Mouse (Mus musculus) limb, embryonic 14.5 days (tissue): ENCODE results near the gene Fbxo9. TPM values are rescaled to one million over a fixed set of nuclear protein-coding genes. Genes with fewer than 3 reads are reported as not detected.
A peak's percentile ranks its signal among the peaks of the same experiment; 100 is the strongest.

Source experiments
- ATAC-seq: fragments of 200-750 bp; cut with Nextera tagmentation; 2 replicates; pipeline ENCODE4 v1.8.0; 2017; ENCODE audit warnings: low read depth, moderate number of reproducible peaks, moderate TSS enrichment; ENCODE audit not compliant: low FRiP score
- DNase-seq: peaks from one replicate; pipeline ENCODE4 v3.0.0-alpha.2; 2015; ENCODE audit warnings: low spot score
- H3K27ac ChIP-seq: fragments of 300-500 bp; sonication (generic); replicated peaks from 2 replicates; pipeline ENCODE4 v1.5.1; 2014; ENCODE audit warnings: low read depth, mild to moderate bottlenecking, low read length, moderate library complexity, mixed read lengths
- H3K27me3 ChIP-seq: fragments of 300-500 bp; sonication (generic); 2 replicates; pipeline ENCODE4 v1.6.1; 2014; ENCODE audit warnings: low read length, mixed read lengths; ENCODE audit not compliant: control insufficient read depth, insufficient read depth
- H3K36me3 ChIP-seq: fragments of 300-500 bp; sonication (generic); 2 replicates; pipeline ENCODE4 v1.6.1; 2014; ENCODE audit warnings: mild to moderate bottlenecking, low read length, moderate library complexity, mixed read lengths; ENCODE audit not compliant: control insufficient read depth, insufficient read depth
- H3K4me1 ChIP-seq: fragments of 300-500 bp; sonication (generic); 2 replicates; pipeline ENCODE4 v1.6.1; 2014; ENCODE audit warnings: antibody characterized with exemption, low read length, mixed read lengths; ENCODE audit not compliant: control insufficient read depth, insufficient read depth
- H3K4me2 ChIP-seq: fragments of 300-500 bp; sonication (generic); replicated peaks from 2 replicates; pipeline ENCODE4 v1.6.1; 2014; ENCODE audit warnings: low read depth, mild to moderate bottlenecking, low read length, moderate library complexity; ENCODE audit not compliant: severe bottlenecking
- H3K4me3 ChIP-seq: fragments of 300-500 bp; sonication (generic); replicated peaks from 2 replicates; pipeline ENCODE4 v1.5.1; 2014; ENCODE audit warnings: low read length
- H3K9ac ChIP-seq: fragments of 300-500 bp; sonication (generic); 2 replicates; pipeline ENCODE4 v1.6.1; 2014; ENCODE audit warnings: mild to moderate bottlenecking, low read depth, low read length, moderate library complexity; ENCODE audit not compliant: severe bottlenecking
- H3K9me3 ChIP-seq: fragments of 300-500 bp; sonication (generic); 2 replicates; pipeline ENCODE4 v1.6.1; 2016; ENCODE audit warnings: low read length; ENCODE audit not compliant: control insufficient read depth
- POLR2A ChIP-seq: fragments of 200-500 bp; IDR thresholded peaks from 2 replicates; pipeline ENCODE4 v1.8.0; 2012; ENCODE audit warnings: inconsistent platforms, mild to moderate bottlenecking, moderate library complexity, borderline replicate concordance; ENCODE audit not compliant: insufficient read depth, insufficient read length; ENCODE audit errors: extremely low read depth
- WGBS: fragments of 180-500 bp; shearing (Covaris S2); extraction: QIAGEN DNeasy Blood & Tissue Kit; methylation state at CpG from one replicate; pipeline ENCODE4 v1.1.7; 2014; 5-methylcytosine and 5-hydroxymethylcytosine counted together
- polyA plus RNA-seq, 2 experiments: library from polyadenylated mRNA; depleted of rRNA in 1 of 2; stranded (reverse) in 1 of 2; unstranded in 1 of 2; fragments of >200 nt; fragmentation: Nextera tagmentation in 1 of 2; extraction: Ambion mirVana in 1 of 2; gene quantifications; 2 replicates each; pipeline versions ENCODE4 v1.2.1 to v1.2.3; 2012 to 2014

The Fbxo9 gene
- polyA plus RNA-seq, 2 experiments: 43.6 to 61.4 TPM

GRCm38 (mm10) chr9:78107912-78108795 is 711 bp downstream of the Fbxo9 start:
- peak; percentile 81 for ATAC-seq
- Histone ChIP-seq H3K4me3 (peak overlapping the region; percentile 91), H3K27ac (peak overlapping the region; percentile 92), H3K4me2 (peak overlapping the region; percentile 79), H3K9me3 (no peaks in the 10 kb centered on the region), H3K27me3 (no peaks in the 10 kb centered on the region), H3K4me1 (peaks cover 21% of the 10 kb centered on the region), H3K9ac (peak overlapping the region; percentile 92), H3K36me3 (peaks cover 12% of the 10 kb centered on the region)
- TF ChIP-seq POLR2A: peak; percentile 84; the same call in 1 of the 2 replicates
- DNase-seq: peak; percentile 77
- under 1% methylated on average over 83 of the region's 88 CpGs for WGBS

- no peak for DNase-seq
Observed at GRCm38 (mm10) chr9:78107582-78107911, 1.3 kb downstream of the Fbxo9 start.

GRCm38 (mm10) chr9:78106821-78107220 is 2.0 kb downstream of the Fbxo9 start:
- Histone ChIP-seq H3K9ac (peak overlapping the region; percentile 92; the same call in 1 of the 2 replicates), H3K27ac (no peak overlapping the region), H3K4me3 (no peak overlapping the region), H3K4me2 (peak overlapping the region; percentile 79; the same call in 1 of the 2 replicates), H3K27me3 (no peaks in the 10 kb centered on the region), H3K4me1 (peaks cover 20% of the 10 kb centered on the region), H3K9me3 (no peaks in the 10 kb centered on the region), H3K36me3 (peaks cover 21% of the 10 kb centered on the region)
- no peak for TF ChIP-seq POLR2A
- no peak for DNase-seq
- 57% methylated on average over 4 of the region's 4 CpGs for WGBS
- ATAC-seq: no peak

More at GRCm38 (mm10) chr9:78107582-78107911, 1.3 kb downstream of the Fbxo9 start:
- Histone ChIP-seq H3K4me2 (peak overlapping the region; percentile 79), H3K4me3 (peak overlapping the region; percentile 91), H3K9me3 (no peaks in the 10 kb centered on the region), H3K27me3 (no peaks in the 10 kb centered on the region), H3K9ac (peak overlapping the region; percentile 92), H3K4me1 (peaks cover 21% of the 10 kb centered on the region), H3K36me3 (peaks cover 18% of the 10 kb centered on the region), H3K27ac (no peak overlapping the region; the same call in 1 of the 2 replicates)
- no peak for ATAC-seq
- no peak for TF ChIP-seq POLR2A
- WGBS: 18% methylated on average over 6 of the region's 6 CpGs

- DNase-seq: no peak
- no peak overlapping the region for H3K4me3 ChIP-seq
- peaks cover 32% of the 10 kb centered on the region for H3K36me3 ChIP-seq
- ATAC-seq: no peak
- no peak overlapping the region for H3K9ac ChIP-seq
- H3K9me3 ChIP-seq: no peaks in the 10 kb centered on the region
- no peak overlapping the region for H3K4me2 ChIP-seq
- no peak for TF ChIP-seq POLR2A
- no peaks in the 10 kb centered on the region for H3K27me3 ChIP-seq
- H3K4me1 ChIP-seq: peaks cover 18% of the 10 kb centered on the region
- H3K27ac ChIP-seq: no peak overlapping the region
- WGBS: 75% methylated on average over 6 of the region's 6 CpGs
Observed at GRCm38 (mm10) chr9:78105501-78105932, 3.3 kb downstream of the Fbxo9 start.

- TF ChIP-seq POLR2A: no peak
- H3K9ac ChIP-seq: no peak overlapping the region
- peaks cover 37% of the 10 kb centered on the region for H3K36me3 ChIP-seq
- H3K4me1 ChIP-seq: peaks cover 18% of the 10 kb centered on the region
- no peaks in the 10 kb centered on the region for H3K9me3 ChIP-seq
- no peak overlapping the region for H3K4me3 ChIP-seq
- no peak overlapping the region for H3K27ac ChIP-seq
- DNase-seq (no peak), ATAC-seq (no peak)
- no peaks in the 10 kb centered on the region for H3K27me3 ChIP-seq
- no peak overlapping the region for H3K4me2 ChIP-seq
- WGBS: 87% methylated on average over 6 of the region's 6 CpGs
Observed at GRCm38 (mm10) chr9:78104973-78105372, 3.9 kb downstream of the Fbxo9 start.
